Mouse (Mus musculus) cerebral cortex, adult 2 months (tissue): Measurements from ENCODE around the gene Gch1.

Source experiments
- WGBS: fragments of 180-500 bp; shearing (Covaris S2); methylation state at CpG from one replicate; pipeline ENCODE4 v1.1.7; 2018; 5-methylcytosine and 5-hydroxymethylcytosine counted together

Gene Gch1

DNA sequence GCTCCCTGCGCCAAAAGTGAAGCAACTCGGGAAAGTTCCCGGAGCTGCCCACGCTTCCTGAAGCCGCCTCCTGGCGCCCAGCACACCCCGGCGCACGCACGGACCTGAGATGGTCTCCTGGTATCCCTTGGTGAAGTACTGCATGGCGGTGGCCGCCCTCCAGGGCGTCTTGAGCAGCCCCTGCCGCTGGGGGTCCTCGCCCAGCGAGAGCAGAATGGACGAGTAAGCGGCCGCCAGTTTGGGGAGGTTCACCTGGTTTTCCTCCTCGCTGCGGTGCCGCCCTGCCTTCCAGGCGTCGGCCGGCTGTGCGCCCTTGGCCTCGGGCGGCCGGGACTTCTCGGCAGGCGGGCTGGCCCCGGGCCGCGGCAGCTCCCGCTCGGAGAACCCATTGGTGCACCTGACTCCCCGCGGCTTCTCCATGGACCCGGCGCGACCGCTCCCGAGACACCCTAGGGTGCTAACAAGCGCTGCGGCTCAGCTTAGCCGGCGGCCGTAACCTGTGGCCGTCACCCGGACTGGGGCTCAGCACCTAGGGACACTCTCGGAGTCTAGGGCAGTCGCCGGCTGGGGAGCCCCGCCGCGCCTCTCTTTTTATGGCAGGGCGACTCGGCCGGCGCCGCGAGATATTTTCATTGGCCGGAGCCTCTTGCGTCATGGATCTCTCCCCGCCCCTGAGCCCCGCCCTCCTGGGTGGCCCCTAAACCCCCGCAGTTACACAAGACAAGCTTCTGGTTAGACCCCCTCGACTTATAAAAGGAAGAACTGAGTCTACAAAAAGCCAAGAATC lies at the start of gene Gch1:
Gene Gch1, minus strand, starts transcription at position 566 of the 787 bp plus-strand sequence.
- under 1% methylated on average over 68 of the region's 68 CpGs for WGBS

DNA sequence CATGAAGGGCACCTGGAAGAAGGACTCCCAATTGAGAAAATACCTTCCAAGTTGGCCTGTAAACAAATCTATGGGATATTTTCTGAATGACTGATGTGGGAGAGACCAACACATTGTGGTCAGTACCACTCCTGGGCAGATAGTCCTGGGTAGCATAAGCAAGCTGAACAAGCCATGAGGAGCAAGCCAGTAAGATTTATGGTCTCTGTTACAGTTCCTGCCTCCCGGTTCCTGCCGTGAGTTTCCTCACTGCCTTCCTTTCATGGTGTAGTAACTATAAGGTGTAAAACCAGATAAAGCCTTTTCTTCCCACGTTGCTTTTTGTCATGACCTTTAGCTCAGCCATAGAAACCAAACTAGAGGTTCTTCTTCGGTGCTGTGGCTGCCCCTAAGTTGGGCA lies 48.1 kb upstream of the Gch1 start:
- WGBS, result 94% methylated on average over 4 of the region's 4 CpGs

DNA sequence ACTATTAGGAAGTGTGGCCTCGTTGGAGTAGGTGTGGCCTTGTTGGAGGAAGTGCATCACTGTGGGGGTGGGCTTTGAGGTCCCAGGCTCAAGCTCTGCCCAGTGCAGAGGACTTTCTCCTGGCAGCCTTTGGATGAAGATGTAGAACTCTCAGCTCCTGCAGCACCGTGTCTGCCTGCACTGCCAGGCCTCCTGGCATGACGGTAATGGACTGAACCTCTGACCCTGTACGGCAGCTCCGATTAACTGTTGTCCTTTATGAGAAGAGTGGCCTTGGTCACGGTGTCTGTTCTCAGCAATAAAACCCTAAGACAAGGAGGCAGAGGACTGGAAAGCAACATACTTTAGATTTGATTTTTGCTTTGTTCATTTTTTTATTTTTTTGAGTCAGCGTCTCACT lies 47.3 kb upstream of the Gch1 start:
- WGBS, result 94% methylated on average over 7 of the region's 7 CpGs

DNA sequence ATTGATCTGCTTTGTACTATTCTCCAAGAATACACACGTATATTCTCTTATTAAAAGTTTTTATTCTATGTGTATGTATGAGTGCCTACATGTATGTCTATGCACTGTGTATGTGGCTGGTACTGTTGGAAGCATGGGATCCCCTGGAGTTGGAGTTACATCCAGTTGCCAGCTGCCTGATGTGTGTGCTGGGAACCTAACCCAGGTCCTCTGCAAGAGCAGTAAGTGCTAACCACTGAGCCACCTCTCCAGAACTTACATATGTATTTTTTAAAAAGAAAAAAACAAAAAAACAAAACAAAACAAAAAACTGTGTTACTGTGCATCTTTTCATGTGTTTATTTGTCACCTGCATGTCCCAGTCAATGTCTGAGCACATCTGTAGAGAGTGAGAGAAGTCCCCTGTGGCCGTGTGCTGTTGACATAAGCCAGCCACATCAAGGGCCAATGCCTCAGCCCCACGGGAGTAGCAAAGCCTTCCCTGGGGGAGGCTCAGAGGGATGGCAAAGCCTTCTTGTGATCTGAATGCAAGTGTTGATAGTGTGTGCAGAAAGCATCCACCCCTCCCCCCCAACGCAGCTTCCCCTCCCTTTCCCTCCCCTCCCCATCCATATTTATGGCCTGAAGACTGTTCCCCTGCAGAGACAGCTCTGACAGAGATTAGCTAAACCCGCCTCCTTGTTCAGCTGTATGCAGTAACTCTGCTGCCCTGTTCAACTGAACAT lies 45.5 kb upstream of the Gch1 start:
- 83% methylated on average over 5 of the region's 5 CpGs for WGBS

DNA sequence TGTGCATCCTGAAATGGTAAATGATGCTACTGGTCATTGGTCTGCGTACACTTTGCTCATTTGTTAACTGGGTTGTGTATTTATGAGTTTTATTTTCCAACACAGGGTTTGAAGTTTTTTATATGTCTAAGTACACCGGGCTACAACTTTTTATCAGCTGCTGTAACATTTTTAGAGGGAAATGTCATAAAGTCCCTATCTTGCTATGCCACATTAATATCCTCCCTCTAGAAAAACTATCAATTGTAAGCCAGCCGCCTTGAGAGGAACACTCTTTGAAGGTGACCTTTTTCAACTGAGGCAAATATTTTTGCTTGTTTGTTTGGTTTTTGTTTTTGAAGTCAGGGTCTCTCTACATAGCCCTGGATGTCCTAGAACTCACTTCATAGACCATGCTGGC lies 44.8 kb upstream of the Gch1 start:
- WGBS, result 96% methylated on average over 3 of the region's 3 CpGs

DNA sequence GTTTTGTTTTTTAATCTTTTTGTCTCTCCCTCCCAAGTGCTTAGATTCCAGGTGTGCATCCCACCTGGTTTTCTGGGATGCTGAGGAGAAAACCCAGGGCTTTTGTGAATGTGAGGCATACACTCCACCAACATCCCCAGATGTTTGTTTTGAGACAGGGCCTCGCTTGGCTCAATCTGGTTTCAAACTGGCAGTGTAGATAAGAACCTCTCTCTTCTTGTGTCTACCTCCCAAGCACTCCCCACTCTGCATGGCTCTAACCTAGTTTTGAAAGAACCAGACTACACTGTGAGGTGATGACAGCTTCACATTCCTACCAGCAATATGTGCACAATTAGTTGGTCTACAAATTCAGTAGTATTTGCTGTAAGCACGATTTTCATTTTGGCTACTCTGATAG lies 44.4 kb upstream of the Gch1 start:
- 74% methylated on average over 2 of the region's 2 CpGs for WGBS

DNA sequence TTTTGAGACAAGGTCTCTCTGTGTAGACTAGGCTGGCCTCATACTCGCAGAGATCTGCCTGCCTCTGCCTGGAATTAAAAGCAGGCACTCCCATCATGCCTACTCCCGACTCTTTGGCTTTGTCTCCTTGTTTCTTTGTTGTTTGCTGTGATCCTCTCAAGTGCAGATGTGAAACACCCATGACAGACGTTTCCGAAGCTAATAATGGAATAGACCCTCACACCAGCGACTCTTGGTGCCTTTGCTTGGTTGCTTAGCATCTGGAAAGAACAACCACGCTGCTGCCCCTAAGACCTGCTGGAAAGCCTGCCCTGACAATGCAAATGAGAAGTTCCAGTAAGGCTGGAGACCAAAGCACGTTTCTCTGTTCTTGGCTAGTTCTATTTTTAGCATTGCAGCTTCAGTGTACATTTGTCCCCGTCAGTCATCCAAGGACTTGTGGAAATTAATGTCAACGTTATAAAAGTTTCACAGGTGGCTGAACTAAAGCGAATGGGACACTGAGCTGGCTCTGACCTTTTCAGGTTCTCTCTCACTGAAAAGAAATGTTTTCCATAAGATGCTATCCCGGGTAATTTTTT lies 40.7 kb upstream of the Gch1 start:
- 75% methylated on average over 11 of the region's 11 CpGs for WGBS

DNA sequence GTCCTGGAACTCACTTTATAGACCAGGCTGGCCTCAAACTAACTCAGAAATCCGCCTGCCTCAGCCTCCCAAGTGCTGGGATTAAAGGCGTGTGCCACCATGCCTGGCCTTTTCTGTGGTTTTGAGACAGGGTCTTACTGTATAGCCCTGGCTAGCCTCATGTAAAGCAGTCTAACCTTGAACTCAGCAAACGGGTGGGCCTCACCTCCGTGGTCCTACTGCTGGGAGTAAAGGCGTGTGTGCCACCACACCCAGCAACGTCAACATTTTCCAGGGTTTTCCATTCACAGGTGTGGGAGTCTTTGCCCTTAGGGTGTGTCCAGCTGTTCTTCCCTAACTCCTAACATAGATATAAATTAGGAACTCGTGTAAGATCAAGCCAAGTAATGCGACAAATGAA lies 36.7 kb upstream of the Gch1 start:
- WGBS, result 95% methylated on average over 8 of the region's 8 CpGs

DNA sequence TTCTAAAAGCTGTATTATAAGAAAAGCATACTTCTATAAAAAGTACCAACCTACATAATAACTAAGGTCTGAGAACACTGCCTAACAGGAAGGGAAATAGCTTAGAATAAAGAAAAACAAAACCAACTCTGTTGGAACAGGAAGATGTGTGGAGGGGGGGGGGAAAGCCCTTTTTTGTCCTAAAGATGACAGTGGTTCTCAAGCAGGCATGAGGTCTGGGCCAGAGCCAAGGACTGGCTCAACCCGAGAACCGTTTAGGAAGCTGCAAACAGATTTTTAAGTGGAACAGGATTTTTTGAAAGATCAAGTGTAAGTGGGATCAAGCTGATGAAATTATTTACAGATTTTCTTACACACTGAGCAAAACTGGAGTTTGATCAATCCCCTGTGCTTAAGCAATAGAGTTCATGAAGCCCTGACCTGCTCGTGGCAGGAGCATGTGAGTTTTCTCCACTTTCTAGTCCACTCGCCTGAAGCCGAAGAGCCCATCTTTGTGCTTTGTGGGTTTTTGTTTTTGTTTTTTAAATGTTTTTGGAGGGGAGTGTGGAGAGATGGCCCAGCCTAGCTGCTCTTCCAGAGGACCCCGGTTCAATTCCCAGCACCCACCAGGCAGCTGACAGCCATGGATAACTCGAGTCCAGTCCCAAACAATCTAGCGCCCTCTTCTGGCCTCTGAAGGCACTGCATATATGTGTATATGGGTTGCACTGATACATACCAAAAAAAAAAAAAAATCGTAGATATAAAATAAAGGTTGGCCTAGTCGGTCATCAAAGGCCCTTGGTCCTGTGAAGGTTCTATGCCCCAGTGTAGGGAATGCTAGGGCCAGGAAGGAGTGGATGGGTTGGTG lies 35.5 kb upstream of the Gch1 start:
- WGBS, result 77% methylated on average over 10 of the region's 10 CpGs

DNA sequence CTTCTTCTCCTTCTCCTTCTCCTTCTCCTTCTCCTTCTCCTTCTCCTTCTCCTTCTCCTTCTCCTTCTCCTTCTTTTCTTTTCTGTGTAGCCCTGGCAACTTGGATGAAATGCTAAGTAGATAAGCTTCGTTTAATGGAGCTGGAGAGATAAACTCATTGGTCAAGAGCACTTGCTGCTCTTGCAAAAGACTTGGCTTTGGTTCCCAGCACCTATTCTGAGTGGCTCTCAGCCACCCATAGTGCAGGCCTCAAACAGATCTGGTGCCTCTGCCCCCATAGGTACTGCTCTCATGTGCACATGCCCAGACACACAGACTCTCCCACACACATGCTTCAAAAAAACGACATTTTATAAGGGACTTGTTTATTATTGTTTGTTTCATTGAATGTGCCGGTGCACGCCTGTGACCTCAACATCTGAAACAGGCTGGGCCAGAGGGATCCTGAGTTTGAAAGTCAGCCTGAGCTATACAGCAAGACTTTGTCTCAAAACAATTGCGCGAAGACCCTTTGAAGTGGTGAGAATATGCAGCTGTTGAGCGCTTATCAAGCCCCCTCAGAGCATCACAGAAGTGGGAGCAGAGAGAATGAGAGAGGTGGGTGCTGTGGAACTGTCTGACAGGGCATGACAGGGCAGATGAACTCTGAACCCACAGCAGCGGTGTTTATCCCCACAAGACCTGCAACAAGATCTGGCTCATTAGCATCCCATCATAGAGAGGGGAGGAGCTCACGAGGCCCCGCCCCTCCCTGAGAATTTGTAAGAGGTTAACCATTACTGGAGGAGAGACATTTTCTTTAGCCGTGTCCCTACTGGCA lies 33.6 kb upstream of the Gch1 start:
- 81% methylated on average over 11 of the region's 11 CpGs for WGBS

DNA sequence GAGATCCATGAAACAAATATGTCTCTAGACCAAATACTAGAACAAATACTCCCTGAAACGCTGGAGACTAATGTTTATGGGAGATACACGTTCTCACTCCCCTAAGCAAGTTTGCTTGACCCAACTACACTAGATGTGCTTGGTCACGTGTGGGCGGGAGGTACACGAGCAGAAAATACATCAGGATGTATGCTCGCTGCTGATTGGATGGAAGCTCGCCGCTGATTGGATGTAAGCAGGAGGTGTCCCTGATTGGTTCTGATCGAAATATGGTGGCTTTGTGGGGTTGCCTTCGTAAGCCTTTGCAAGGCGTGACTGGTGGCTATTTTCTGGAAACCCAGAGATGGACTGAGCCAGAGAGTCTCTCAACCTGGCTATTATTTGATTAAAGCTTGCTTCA lies 32.4 kb upstream of the Gch1 start:
- 86% methylated on average over 11 of the region's 11 CpGs for WGBS

DNA sequence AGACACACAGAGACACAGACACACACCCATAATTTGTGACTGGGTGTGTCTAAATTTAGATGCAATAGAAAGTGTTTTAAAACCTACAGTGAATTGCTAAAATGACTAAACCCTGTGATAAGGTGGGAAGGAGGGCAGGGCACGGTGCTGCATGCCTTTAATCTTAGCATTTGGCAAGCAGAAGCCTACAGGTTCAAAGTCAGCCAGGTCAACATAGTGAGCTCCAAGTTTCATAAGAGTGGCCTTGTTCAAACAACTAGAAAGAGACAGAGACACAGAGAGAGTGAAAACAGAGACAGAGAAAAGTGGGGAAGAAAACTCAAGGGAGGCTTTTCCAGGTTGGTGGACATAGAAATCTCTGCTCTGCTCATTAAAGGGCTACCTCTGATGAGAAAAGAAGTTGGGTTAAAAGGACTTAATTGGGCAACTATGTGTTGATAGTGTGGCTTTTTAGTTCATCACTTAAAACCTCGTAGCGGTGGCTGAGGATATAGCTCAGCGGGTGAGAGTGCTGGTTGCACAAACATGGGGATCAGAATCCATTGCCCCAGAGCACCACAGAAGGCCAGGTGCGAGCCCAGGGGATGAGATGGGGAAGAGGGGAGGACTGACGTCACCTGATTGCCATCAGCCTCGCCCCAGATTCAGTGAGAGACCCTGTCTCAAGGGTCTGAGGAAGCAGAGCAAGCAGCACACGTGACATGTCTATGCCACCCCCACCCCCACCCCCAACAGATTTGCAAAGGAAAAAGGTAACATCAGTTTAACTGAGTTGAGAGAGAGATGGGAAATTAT lies 31.2 kb upstream of the Gch1 start:
- WGBS, result 89% methylated on average over 8 of the region's 8 CpGs

DNA sequence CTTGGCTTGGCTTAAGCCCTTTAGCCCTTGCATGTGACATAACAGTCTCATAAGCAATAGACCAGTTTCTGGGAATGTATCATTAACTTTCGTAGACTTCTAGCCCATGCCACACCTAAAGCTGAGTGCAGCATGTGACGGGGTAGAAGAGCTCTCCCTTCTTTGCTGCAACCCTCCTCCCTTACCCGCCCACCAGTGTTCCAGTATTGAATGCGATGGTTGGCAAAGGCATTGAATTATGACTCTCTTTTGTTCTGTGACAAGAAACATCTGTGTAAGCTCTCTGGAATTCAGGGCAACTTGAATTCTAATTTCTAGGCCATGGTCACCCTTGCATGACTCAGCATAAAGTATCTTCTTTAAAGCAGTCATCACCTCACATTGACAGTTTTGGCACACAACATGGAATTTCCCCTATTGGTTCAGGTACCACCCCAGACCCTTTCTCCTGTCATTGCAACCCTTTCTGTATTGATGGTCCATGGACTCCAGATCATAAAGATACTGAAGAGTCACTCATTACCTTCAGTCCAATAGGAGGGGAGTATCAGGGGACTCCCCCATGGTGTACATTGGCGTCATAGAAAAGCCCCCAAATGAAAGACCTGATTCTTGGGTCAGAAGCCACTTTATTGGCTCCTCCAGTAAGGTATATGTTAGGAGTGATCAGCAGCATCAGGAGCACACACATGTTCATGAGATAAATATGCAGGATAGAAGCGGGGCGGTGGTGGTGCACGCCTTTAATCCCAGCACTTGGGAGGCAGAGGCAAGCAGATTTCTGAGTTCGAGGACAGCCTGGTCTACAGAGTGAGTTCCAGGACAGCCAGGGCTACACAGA lies 29.8 kb upstream of the Gch1 start:
- 85% methylated on average over 9 of the region's 9 CpGs for WGBS

DNA sequence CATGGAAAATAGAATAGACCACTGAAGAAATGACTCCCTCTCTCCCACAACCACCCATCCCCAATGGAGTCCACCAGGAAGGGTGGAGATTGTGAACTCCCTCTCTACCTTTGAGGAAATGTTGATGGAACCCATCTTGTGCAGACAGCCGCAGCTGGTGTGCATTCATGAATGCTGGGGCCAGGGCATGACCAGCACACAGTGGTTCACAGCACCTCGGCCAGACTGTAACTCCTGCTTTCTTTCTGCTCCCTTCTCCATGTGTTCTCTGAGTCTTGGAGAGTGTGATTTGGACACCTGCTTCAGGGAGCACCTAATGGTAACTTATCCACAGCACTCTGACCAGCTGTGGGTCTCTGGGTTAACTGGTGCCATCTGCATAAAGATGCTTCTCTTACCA lies 27.3 kb upstream of the Gch1 start:
- 90% methylated on average over 2 of the region's 2 CpGs for WGBS

DNA sequence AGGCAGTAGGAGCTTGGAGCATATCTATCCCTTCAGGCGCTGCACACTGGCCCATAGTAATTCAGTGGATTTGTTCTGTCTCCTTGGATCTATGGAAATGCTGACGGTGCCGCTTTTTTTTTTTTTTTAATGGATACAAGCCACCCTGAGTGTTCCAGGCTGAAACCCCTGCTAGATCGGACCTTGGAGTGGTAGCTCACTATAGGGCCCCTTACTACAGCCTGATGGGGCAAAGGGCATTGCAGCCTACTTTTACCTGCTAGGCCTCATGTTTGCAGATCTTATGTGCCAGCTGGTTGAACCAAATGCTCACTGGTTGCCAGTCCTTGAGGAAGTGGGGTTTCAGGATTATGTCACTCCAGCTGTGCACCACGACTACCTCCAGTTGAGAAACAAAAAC lies 25.2 kb upstream of the Gch1 start:
- WGBS, result 84% methylated on average over 5 of the region's 5 CpGs

DNA sequence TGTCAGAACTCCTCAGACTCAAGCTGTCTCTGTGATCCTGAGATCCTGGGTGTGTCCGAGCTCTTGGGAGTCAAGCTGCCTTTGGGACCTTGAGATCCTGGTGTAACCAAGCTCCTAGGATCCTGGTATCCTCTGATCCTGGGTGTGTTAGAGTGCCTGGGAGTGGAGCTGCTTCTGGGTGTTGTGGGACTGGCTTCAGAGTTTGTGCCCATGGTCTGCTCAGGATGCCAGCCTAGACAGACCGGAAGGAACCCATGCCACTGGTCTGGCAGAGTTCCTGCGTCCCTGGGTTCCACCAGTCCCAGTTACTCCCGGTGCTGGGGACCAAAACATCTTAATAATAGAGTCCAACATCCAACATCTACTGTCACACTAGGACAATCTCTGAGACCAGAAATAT lies 24.1 kb upstream of the Gch1 start:
- 84% methylated on average over 4 of the region's 4 CpGs for WGBS

DNA sequence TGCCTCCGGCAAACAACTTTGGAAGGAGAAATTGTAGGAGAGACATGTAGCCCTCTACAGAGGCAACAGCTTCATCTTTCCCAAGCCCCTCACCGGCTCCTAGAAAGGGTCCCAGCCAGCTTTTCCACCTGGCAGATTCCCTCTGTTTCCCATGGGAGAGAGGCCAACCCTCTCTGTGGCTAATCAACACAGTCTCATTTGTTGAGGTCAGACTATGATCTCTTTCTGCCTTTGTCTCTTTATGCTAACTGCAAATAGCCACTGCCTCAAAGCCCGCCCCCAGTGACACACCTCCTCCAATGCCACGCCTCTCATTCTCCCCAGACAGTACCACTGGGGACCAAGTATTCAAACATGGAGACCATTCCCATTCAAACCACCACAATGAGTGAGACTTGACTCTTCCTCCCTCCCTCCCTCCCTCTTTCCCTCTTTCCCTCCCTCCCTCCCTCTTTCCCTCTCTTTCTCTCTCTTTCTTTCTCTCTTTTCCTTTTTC lies 20.5 kb upstream of the Gch1 start:
- WGBS, result 76% methylated on average over 4 of the region's 4 CpGs

DNA sequence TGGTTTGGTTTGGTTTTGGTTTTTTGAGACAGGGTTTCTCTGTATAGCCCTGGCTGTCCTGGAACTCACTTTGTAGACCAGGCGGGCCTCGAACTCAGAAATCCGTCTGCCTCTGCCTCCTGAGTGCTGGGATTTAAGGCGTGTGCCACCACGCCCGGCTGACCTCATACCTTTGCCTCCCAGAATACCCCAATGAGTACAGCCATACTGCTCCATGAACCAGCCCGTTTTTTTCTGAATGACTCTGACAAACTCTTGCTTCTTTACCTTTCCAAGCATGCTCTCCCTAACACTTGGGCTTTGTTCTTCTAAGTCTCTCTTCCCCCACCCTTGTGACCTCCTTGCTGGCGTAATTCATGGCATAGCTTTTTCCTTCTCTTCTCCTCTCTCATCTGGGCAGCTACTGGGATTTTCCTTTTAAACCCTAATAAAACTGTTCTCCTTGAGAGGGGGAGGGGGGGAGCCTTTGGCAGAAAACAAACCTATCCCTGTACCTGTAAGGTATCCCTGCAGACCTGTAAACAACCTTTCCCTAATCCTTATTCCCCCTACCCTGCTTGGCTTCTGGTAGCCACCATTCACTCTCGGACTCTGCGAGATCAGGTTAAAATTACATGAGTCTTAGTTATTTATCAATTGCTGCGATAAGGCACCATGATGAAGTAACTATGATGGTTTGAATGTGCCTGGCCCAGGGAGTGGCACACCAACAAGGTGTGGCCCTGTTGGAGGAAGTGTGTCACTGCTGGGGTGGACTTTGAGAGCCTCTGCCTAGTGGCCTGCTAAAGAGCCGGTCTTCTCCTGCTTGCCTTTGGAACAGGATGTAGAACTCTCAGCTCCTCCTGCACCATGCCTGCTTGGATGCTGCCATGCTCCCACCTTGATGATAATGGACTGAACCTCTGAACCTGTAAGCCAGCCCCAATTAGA lies 19.6 kb upstream of the Gch1 start:
- 94% methylated on average over 12 of the region's 12 CpGs for WGBS
